Mouse (Mus musculus) heart, adult 2 months (tissue): ENCODE results near the gene Cldn19. TPM values are rescaled to one million over a fixed set of nuclear protein-coding genes. Genes with fewer than 3 reads are reported as not detected.

Source experiments
- DNase-seq, 2 experiments: peaks; one replicate each; pipeline ENCODE4 v3.0.0; 2021
- H3K27ac ChIP-seq: fragments of 200-600 bp; 2 replicates; pipeline ENCODE4 v1.8.1; 2022
- H3K27me3 ChIP-seq: fragments of 200-500 bp; 2 replicates; pipeline ENCODE4 v1.6.1; 2012; ENCODE audit warnings: mild to moderate bottlenecking, low read length, inconsistent platforms, mixed read lengths; ENCODE audit not compliant: control insufficient read depth, insufficient read depth
- H3K36me3 ChIP-seq: fragments of 200-500 bp; 2 replicates; pipeline ENCODE4 v1.6.1; 2012; ENCODE audit warnings: low read length, inconsistent platforms; ENCODE audit not compliant: control insufficient read depth, insufficient read depth
- H3K4me1 ChIP-seq: fragments of 200-500 bp; 2 replicates; pipeline ENCODE4 v1.6.1; 2011; ENCODE audit warnings: low read length; ENCODE audit not compliant: control insufficient read depth, insufficient read depth
- H3K4me3 ChIP-seq: fragments of 200-600 bp; 2 replicates; pipeline ENCODE4 v1.8.1; 2022
- H3K79me2 ChIP-seq: fragments of 200-500 bp; replicated peaks from 2 replicates; pipeline ENCODE4 v1.6.1; 2012; ENCODE audit warnings: mild to moderate bottlenecking, inconsistent platforms, low read length, moderate library complexity, mixed read lengths; ENCODE audit not compliant: control insufficient read depth, insufficient read depth
- H3K9ac ChIP-seq: fragments of 200-500 bp; 2 replicates; pipeline ENCODE4 v1.6.1; 2012; ENCODE audit warnings: low read depth, mild to moderate bottlenecking, control low read depth, inconsistent platforms, low read length, mixed read lengths
- CTCF ChIP-seq: fragments of 200-600 bp; IDR thresholded peaks from 2 replicates; pipeline ENCODE4 v1.8.1; 2022; ENCODE audit warnings: antibody characterized with exemption, mild to moderate bottlenecking, moderate library complexity
- EP300 ChIP-seq: fragments of 200-500 bp; IDR thresholded peaks from 2 replicates; pipeline ENCODE4 v1.6.1; 2011; ENCODE audit warnings: low read depth, low read length, control low read depth; ENCODE audit not compliant: insufficient read depth
- POLR2A ChIP-seq: fragments of 200-500 bp; IDR thresholded peaks from 2 replicates; pipeline ENCODE4 v1.6.1; 2011; ENCODE audit warnings: mild to moderate bottlenecking, low read depth, low read length, control low read depth; ENCODE audit not compliant: insufficient read depth
- whole genome bisulfite sequencing: fragments of 180-500 bp; shearing (Covaris S2); methylation state at CpG from one replicate; pipeline ENCODE4 v1.1.7; 2018; 5-methylcytosine and 5-hydroxymethylcytosine counted together
- intact Hi-C: fragments of 180-260 bp; cut with DNase I; formaldehyde crosslinking; loops from one replicate; pipeline ENCODE4 v1.15.1; 2025
- polyA plus RNA-seq: library from polyadenylated mRNA; depleted of rRNA; stranded (reverse); fragments of >200 nt; gene quantifications from 2 replicates; pipeline ENCODE4 v1.2.3, GENCODE M21; 2012
- total RNA-seq, 2 experiments: library from RNA; stranded (reverse); gene quantifications; 2 replicates each; pipeline ENCODE4 v1.2.3; 2021

Cldn19 gene
- total and polyA plus RNA-seq, 3 experiments, result 0.37 TPM; not detected in 2

DNA sequence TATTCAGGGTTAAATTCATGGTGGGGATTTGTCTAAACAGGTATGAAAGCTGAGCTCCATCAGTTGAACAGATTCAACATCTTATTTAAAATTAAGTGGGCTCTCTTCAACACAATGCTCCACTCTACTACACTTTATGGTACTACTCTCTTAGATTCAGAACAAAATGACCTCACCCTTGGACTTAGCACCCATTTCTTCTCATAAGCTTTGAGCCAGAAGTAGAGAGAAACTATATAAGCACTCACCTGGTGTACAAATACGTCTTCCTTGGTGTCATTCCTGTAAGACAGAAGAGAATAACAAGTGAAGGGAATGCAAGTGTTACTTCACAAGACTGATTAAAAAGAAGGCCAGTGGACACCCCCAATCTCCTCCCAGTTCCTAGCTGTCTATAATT lies 29.6 kb downstream of the Cldn19 start:
- no peak for DNase-seq
- Histone ChIP-seq H3K27me3 (no peaks in the 10 kb centered on the region), H3K36me3 (peaks cover 45% of the 10 kb centered on the region), H3K4me3 (no peak overlapping the region), H3K9ac (no peak overlapping the region), H3K4me1 (peaks cover 13% of the 10 kb centered on the region), H3K27ac (no peak overlapping the region), H3K79me2 (peaks cover 7% of the 10 kb centered on the region)
- TF ChIP-seq CTCF (no peak), EP300 (no peak), POLR2A (no peak)
- WGBS, result 76% methylated on average over 1 of the region's 1 CpGs
- intact Hi-C loops, result no loop called here

- H3K27me3 ChIP-seq, result no peaks in the 10 kb centered on the region
- no peak overlapping the region for H3K4me3 ChIP-seq
- WGBS, result 38% methylated on average over 2 of the region's 2 CpGs
- peaks cover 8% of the 10 kb centered on the region for H3K79me2 ChIP-seq
- H3K27ac ChIP-seq, result no peak overlapping the region
- peaks cover 49% of the 10 kb centered on the region for H3K36me3 ChIP-seq
- intact Hi-C loops, result no loop called here
- no peak overlapping the region for H3K9ac ChIP-seq
- H3K4me1 ChIP-seq, result peaks cover 14% of the 10 kb centered on the region
- TF ChIP-seq EP300 (no peak), POLR2A (no peak), CTCF (no peak)
- DNase-seq, result no peak
These were observed 30.1 kb downstream of the Cldn19 start for GRCm38 (mm10) chr4:119285336-119285735.

DNA sequence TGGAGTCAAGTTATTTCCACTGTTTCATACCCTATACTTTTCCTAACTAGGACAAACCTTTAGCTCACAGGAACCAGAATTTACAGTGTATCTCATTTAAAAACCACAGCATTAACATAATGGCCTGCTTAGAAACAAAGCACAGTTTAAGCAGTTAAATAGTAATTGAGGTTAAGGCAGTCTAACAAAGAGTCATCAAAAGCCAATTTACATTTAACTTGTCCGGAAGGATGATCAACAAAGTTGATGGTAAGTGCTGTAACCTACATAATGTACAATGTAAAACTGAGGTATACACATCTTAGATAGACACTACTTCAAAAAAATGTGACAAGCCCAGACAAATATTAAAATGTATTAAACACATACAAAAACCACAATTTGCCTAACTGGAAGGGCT lies 36.7 kb downstream of the Cldn19 start:
- no peak for DNase-seq
- TF ChIP-seq EP300 (no peak), CTCF (no peak), POLR2A (no peak)
- peak overlapping the region; percentile 5; the same call in 1 of the 2 replicates for H3K4me3 ChIP-seq
- intact Hi-C loops, result loop anchor here (2.0 kb wide), 1 partner anchor 15 kb away; no protein-coding TSS in a partner anchor
- 74% methylated on average over 1 of the region's 1 CpGs for WGBS
- peaks cover 18% of the 10 kb centered on the region for H3K79me2 ChIP-seq
- no peak overlapping the region for H3K9ac ChIP-seq
- no peak overlapping the region; the same call in 1 of the 2 replicates for H3K27ac ChIP-seq
- H3K36me3 ChIP-seq, result peaks cover 35% of the 10 kb centered on the region
- H3K27me3 ChIP-seq, result no peaks in the 10 kb centered on the region
- peaks cover 15% of the 10 kb centered on the region for H3K4me1 ChIP-seq

DNA sequence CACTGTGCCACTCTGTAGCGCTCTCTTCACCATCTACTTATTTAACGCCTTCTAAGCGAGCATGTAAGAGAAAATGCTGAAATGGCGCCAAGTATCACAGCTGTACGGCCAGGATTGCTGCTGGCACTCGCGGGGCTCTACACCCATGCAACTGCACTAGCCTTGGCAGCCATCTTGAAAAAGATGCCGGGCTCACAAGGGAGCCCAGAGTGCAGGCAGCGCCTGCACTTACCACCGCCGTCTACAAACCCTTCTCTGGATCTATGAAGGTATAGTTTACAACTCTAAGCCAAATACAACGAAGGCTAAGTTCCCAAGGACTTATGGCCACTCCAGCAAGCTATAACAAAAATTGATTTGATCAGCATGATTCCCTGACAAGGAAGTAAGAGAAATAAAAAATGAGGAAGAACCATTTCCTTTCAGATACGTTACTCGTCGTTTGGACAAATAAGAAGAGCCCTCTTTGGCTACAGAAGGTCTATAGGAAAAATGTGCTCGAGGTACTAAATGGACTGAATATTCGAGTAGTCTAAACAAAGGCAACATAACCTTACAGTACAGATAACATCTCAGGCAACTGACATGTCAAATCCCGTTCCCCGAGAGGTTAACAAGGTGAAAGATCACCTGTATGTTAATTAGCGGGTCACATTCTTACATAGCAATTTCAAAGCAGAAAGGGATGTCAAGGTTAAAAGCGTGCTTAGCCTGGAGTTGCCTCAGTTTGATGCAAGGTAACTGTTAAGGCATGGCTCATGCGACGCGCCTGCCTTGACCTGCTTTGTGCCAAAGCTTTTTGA lies 37.8 kb downstream of the Cldn19 start:
- H3K36me3 ChIP-seq, result peaks cover 26% of the 10 kb centered on the region
- peaks cover 18% of the 10 kb centered on the region for H3K79me2 ChIP-seq
- DNase-seq, result peak; percentile 55 to 70
- H3K9ac ChIP-seq, result peak overlapping the region; percentile 88
- H3K4me3 ChIP-seq, result peak overlapping the region; percentile 64
- no peaks in the 10 kb centered on the region for H3K27me3 ChIP-seq
- peaks cover 11% of the 10 kb centered on the region for H3K4me1 ChIP-seq
- H3K27ac ChIP-seq, result peak overlapping the region; percentile 15
- TF ChIP-seq EP300 (no peak), POLR2A (no peak), CTCF (no peak)
- WGBS, result 1% methylated on average over 24 of the region's 24 CpGs
- intact Hi-C loops, result loop anchor here (2.0 kb wide), 1 partner anchor 16 kb away; no protein-coding TSS in a partner anchor

GRCm38 (mm10) chr4:119293574-119294258 lies 38.5 kb downstream of the Cldn19 start:
- peaks cover 18% of the 10 kb centered on the region for H3K79me2 ChIP-seq
- under 1% methylated on average over 55 of the region's 80 CpGs for WGBS
- peaks cover 8% of the 10 kb centered on the region for H3K4me1 ChIP-seq
- H3K4me3 ChIP-seq, result peak overlapping the region; percentile 64
- no peak for TF ChIP-seq EP300
- no peak for TF ChIP-seq CTCF
- TF ChIP-seq POLR2A, result no peak
- peak in 1 of 2 experiments; percentile 39 for DNase-seq
- peak overlapping the region; percentile 88 for H3K9ac ChIP-seq
- peak overlapping the region; percentile 92 for H3K27ac ChIP-seq
- no peaks in the 10 kb centered on the region for H3K27me3 ChIP-seq
- intact Hi-C loops, result loop anchor here (2.0 kb wide), 3 partner anchors 17 to 47 kb away; partner anchors contain the start of gene Ppih
- H3K36me3 ChIP-seq, result peaks cover 20% of the 10 kb centered on the region
